13 mouse cellular contexts compared by ENCODE assay signal in genomic region chr2:79369061-79369524, GRCm38 (mm10).
DNase-seq lines count a peak whose midpoint lies in the region; ATAC-seq and TF ChIP-seq lines count a peak whose summit lies in the region.
"Had no signal": no experiment of that assay in that cellular context is flagged by ENCODE, and none has a peak within 500 bp of the region (broad histone marks: within the 10 kb centered on the region; RNA-seq: fewer than 3 reads in every experiment).

No protein-coding gene starts in this region.

- 64% methylated on average over 7 of the region's 7 CpGs for WGBS in kidney, adult 2 months
- 68% methylated on average over 7 of the region's 7 CpGs for WGBS in liver, embryonic 12.5 days (ENCODE audit: insufficient replicate concordance)

- peaks cover 13% of the 10 kb centered on the region for H3K79me2 ChIP-seq in CH12.LX (replicated peaks; ENCODE audit: control insufficient read depth, extremely low read depth, insufficient read depth, poor library complexity, severe bottlenecking)

- H3K4me1 ChIP-seq in kidney, adult 2 months (ENCODE audit: control insufficient read depth, insufficient read depth, low read length): no peaks in the 10 kb centered on the region
- peaks cover 8 to 45% of the 10 kb centered on the region in 2 experiments for H3K4me1 ChIP-seq in CH12.LX (ENCODE audit: control insufficient read depth in 1 of 2, insufficient read depth in 2 of 2)
- H3K4me1 ChIP-seq in liver, embryonic 12.5 days: no peaks in the 10 kb centered on the region
- H3K4me1 ChIP-seq: lung, embryonic 15.5 days had no signal

- H3K4me2 ChIP-seq in CH12.LX (ENCODE audit: insufficient read depth, low read depth, poor library complexity, severe bottlenecking): peak overlapping the region; percentile 57
- H3K4me2 ChIP-seq in liver, embryonic 12.5 days: no peak overlapping the region
- H3K4me2 ChIP-seq: lung, embryonic 15.5 days had no signal

- no peaks in the 10 kb centered on the region for H3K9me3 ChIP-seq in CH12.LX (replicated peaks; ENCODE audit: low read length)
- H3K9me3 ChIP-seq in liver, embryonic 12.5 days (replicated peaks): no peaks in the 10 kb centered on the region
- H3K9me3 ChIP-seq: lung, embryonic 15.5 days had no signal

- no peak overlapping the region for H3K4me3 ChIP-seq in kidney, adult 2 months (ENCODE audit: insufficient read depth, low read depth, low read length)
- H3K4me3 ChIP-seq in CH12.LX (replicated peaks in 1 of 3; ENCODE audit: low read depth in 2 of 3, low read length in 2 of 3, poor library complexity in 1 of 3): peak overlapping the region; percentile 58 to 65 (median 62)
- H3K4me3 ChIP-seq in liver, embryonic 12.5 days: no peak overlapping the region
- H3K4me3 ChIP-seq: lung, embryonic 15.5 days had no signal

- dilution Hi-C loops in CH12.LX (cut with MboI; ENCODE audit: extremely low pct_ligation_motif_present, extremely low pct_unique_long_range_greater_than_20kb, low sequenced_read_pairs): no loop called here

- TF ChIP-seq CTCF in kidney, adult 2 months (conservative IDR thresholded peaks at IDR 0.05; ENCODE audit: insufficient read depth, insufficient read length, low read depth, low read length): no peak
- no peak for TF ChIP-seq CTCF in CH12.LX (conservative IDR thresholded peaks at IDR 0.05 in 1 of 2, IDR thresholded peaks at IDR 0.05 in 1 of 2; ENCODE audit: low read depth in 2 of 2, low read length in 2 of 2)

- in situ Hi-C loops in CH12.LX (cut with MboI; ENCODE audit: low pct_ligation_motif_present, low pct_unique_long_range_greater_than_20kb, low sequenced_read_pairs): loop anchor here (25.0 kb wide), 3 partner anchors 268 to 407 kb away; partner anchors contain the start of gene Itprid2

- no peaks in the 10 kb centered on the region for H3K36me3 ChIP-seq in kidney, adult 2 months (ENCODE audit: control insufficient read depth, insufficient read depth, low read length)
- H3K36me3 ChIP-seq in CH12.LX (replicated peaks in 1 of 2; ENCODE audit: control insufficient read depth in 1 of 2, insufficient read depth in 1 of 2, low read length in 1 of 2): peaks cover 4 to 21% of the 10 kb centered on the region in 2 experiments
- H3K36me3 ChIP-seq in liver, embryonic 12.5 days: no peaks in the 10 kb centered on the region
- H3K36me3 ChIP-seq: lung, embryonic 15.5 days had no signal

- peak; percentile 90 for TF ChIP-seq EP300 in CH12.LX (IDR thresholded peaks at IDR 0.05; ENCODE audit: low read length)

- no peak for TF ChIP-seq RAD21 in CH12.LX (IDR thresholded peaks at IDR 0.05; ENCODE audit: low read depth, low read length)

- H3K27me3 ChIP-seq in kidney, adult 2 months (replicated peaks; ENCODE audit: control insufficient read depth, insufficient read depth, low read length): no peaks in the 10 kb centered on the region
- H3K27me3 ChIP-seq in CH12.LX (replicated peaks): no peaks in the 10 kb centered on the region
- no peaks in the 10 kb centered on the region for H3K27me3 ChIP-seq in liver, embryonic 12.5 days (replicated peaks)
- H3K27me3 ChIP-seq: lung, embryonic 15.5 days had no signal

- H3K9ac ChIP-seq in CH12.LX (ENCODE audit: insufficient read depth, low read depth): peak overlapping the region; percentile 67
- no peak overlapping the region for H3K9ac ChIP-seq in liver, embryonic 12.5 days
- H3K9ac ChIP-seq: lung, embryonic 15.5 days had no signal

- intact Hi-C loops in gastrocnemius, postnatal 36 days (cut with DNase I): no loop called here

- no peak overlapping the region for H3K27ac ChIP-seq in kidney, adult 2 months (ENCODE audit: insufficient read depth, low read depth, low read length)
- peak overlapping the region; percentile 92 for H3K27ac ChIP-seq in CH12.LX (ENCODE audit: insufficient read depth, low read depth)
- H3K27ac ChIP-seq in liver, embryonic 12.5 days: no peak overlapping the region
- H3K27ac ChIP-seq: lung, embryonic 15.5 days had no signal

- TF ChIP-seq POLR2A in kidney, adult 2 months (IDR thresholded peaks at IDR 0.05; ENCODE audit: low read depth, low read length): no peak
- peak; percentile 72 for TF ChIP-seq POLR2A in CH12.LX (IDR thresholded peaks at IDR 0.05; ENCODE audit: low read depth, low read length)

- DNase-seq in kidney, adult 2 months: peak; percentile 7
- no peak for DNase-seq in kidney, adult 18-20 months
- peak; percentile 94 for DNase-seq in CH12.LX (ENCODE audit: extremely low read depth)
- DNase-seq in adrenal gland, postnatal 10 days: peak; percentile 76
- DNase-seq in urinary bladder, postnatal 10 days (ENCODE audit: low spot score): no peak
- DNase-seq in natural killer cell, adult 2 months (ENCODE audit: low spot score in 2 of 2): no peak
- DNase-seq in gastrocnemius, postnatal 36 days: no peak
- DNase-seq: cerebellum, adult 2 months; kidney, postnatal 10 days; right cerebral cortex, postnatal 14 days had no signal

- ATAC-seq in liver, embryonic 12.5 days: peak; percentile 82
- ATAC-seq: activated CD4-positive, CD25-positive, alpha-beta regulatory T cell, adult 4 months had no signal

TF ChIP-seq in CH12.LX, 34 proteins besides CTCF, POLR2A, EP300 and RAD21:
- TF ChIP-seq ZKSCAN1 (IDR thresholded peaks at IDR 0.05; ENCODE audit: borderline replicate concordance, low read depth, low read length) (no peak), ZNF384 (IDR thresholded peaks at IDR 0.05; ENCODE audit: low read depth, low read length) (0 out of 2 replicates have a peak, but pooled peaks have one; percentile 29), TBP (conservative IDR thresholded peaks at IDR 0.05; ENCODE audit: low read depth, low read length) (peak; percentile 84; the same call in 1 of the 2 replicates), USF2 (conservative IDR thresholded peaks at IDR 0.05; ENCODE audit: low read depth, low read length) (no peak), JUND (conservative IDR thresholded peaks at IDR 0.05; ENCODE audit: low read depth, low read length) (no peak), KAT2A (IDR thresholded peaks at IDR 0.05; ENCODE audit: insufficient replicate concordance, low read length) (peak; percentile 95), IRF4 (IDR thresholded peaks at IDR 0.05; ENCODE audit: low read depth, low read length) (peak; percentile 96), PAX5 (IDR thresholded peaks at IDR 0.05; ENCODE audit: low read length) (no peak), MAZ (IDR thresholded peaks at IDR 0.05; ENCODE audit: low read depth, low read length) (peak; percentile 96), GABPA (IDR thresholded peaks at IDR 0.05; ENCODE audit: insufficient replicate concordance, low read depth, low read length) (no peak), CHD2 (IDR thresholded peaks at IDR 0.05; ENCODE audit: low read length) (peak; percentile 89), MXI1 (IDR thresholded peaks at IDR 0.05; ENCODE audit: low read depth, low read length) (no peak; the same call in 1 of the 2 replicates), NELFE (IDR thresholded peaks at IDR 0.05; ENCODE audit: low read depth, low read length) (peak; percentile 11; the same call in 1 of the 2 replicates), HCFC1 (IDR thresholded peaks at IDR 0.05; ENCODE audit: low read depth, low read length) (peak; percentile 72), TCF12 (IDR thresholded peaks at IDR 0.05; ENCODE audit: low read depth, low read length) (peak; percentile 92), RCOR1 (conservative IDR thresholded peaks at IDR 0.05; ENCODE audit: low read depth, low read length) (peak; percentile 91), MYC (IDR thresholded peaks at IDR 0.05; ENCODE audit: low read depth, low read length) (peak; percentile 76), NRF1 (IDR thresholded peaks at IDR 0.05; ENCODE audit: low read depth, low read length) (peak; percentile 50; the same call in 1 of the 2 replicates), ZMIZ1 (IDR thresholded peaks at IDR 0.05; ENCODE audit: low read depth, low read length) (peak; percentile 77), ETS1 (conservative IDR thresholded peaks at IDR 0.05; ENCODE audit: low read depth, low read length) (peak; percentile 89), SIN3A (IDR thresholded peaks at IDR 0.05; ENCODE audit: low read length) (peak; percentile 89; the same call in 1 of the 2 replicates), ELF1 (IDR thresholded peaks at IDR 0.05; ENCODE audit: low read depth, low read length) (peak; percentile 47; the same call in 1 of the 2 replicates), JUN (IDR thresholded peaks at IDR 0.05; ENCODE audit: insufficient read depth, low read depth, low read length) (0 out of 2 replicates have a peak, but pooled peaks have one; percentile 13), SMC3 (IDR thresholded peaks at IDR 0.05; ENCODE audit: low read depth, low read length) (no peak; the same call in 1 of the 2 replicates), ZC3H11A (IDR thresholded peaks at IDR 0.05; ENCODE audit: low read depth, low read length) (no peak), USF1 (IDR thresholded peaks at IDR 0.05; ENCODE audit: low read depth, low read length) (no peak), MEF2A (IDR thresholded peaks at IDR 0.05; ENCODE audit: borderline replicate concordance, low read depth, low read length) (peak; percentile 91), MAX (IDR thresholded peaks at IDR 0.05; ENCODE audit: low read length) (peak; percentile 72; the same call in 1 of the 2 replicates), UBTF (IDR thresholded peaks at IDR 0.05; ENCODE audit: low read depth, low read length) (no peak; the same call in 1 of the 2 replicates), CHD1 (IDR thresholded peaks at IDR 0.05; ENCODE audit: low read depth, low read length) (peak; percentile 78), BHLHE40 (IDR thresholded peaks at IDR 0.05; ENCODE audit: low read depth, low read length) (peak; percentile 62), E2F4 (IDR thresholded peaks at IDR 0.05; ENCODE audit: insufficient replicate concordance, low read depth, low read length) (0 out of 2 replicates have a peak, but pooled peaks have one; percentile 12), POLR2AphosphoS2 (IDR thresholded peaks at IDR 0.05; ENCODE audit: low read depth, low read length) (peak; percentile 63; the same call in 1 of the 2 replicates), MAFK (IDR thresholded peaks at IDR 0.05; ENCODE audit: insufficient replicate concordance, low read length) (peak; percentile 69)

Comparison
In these comparisons a context has a peak if more than half of its experiments do, and no peak if none do; other contexts are left out.
1. DNase-seq: peak in kidney, adult 2 months (single experiment), CH12.LX (single experiment) and adrenal gland, postnatal 10 days (single experiment); none in kidney, adult 18-20 months (single experiment), urinary bladder, postnatal 10 days (single experiment), natural killer cell, adult 2 months (0 of 2) and gastrocnemius, postnatal 36 days (0 of 2).
2. H3K4me3 ChIP-seq: peak in CH12.LX (3 of 3); none in kidney, adult 2 months (single experiment) and liver, embryonic 12.5 days (single experiment).